Mouse (Mus musculus) urinary bladder, postnatal 14 days (tissue): ENCODE measurements around the gene Txnrd2.

Experiments
- DNase-seq: peaks from one replicate; pipeline ENCODE4 v3.0.0; 2021; ENCODE audit warnings: low spot score

Txnrd2 gene

DNA sequence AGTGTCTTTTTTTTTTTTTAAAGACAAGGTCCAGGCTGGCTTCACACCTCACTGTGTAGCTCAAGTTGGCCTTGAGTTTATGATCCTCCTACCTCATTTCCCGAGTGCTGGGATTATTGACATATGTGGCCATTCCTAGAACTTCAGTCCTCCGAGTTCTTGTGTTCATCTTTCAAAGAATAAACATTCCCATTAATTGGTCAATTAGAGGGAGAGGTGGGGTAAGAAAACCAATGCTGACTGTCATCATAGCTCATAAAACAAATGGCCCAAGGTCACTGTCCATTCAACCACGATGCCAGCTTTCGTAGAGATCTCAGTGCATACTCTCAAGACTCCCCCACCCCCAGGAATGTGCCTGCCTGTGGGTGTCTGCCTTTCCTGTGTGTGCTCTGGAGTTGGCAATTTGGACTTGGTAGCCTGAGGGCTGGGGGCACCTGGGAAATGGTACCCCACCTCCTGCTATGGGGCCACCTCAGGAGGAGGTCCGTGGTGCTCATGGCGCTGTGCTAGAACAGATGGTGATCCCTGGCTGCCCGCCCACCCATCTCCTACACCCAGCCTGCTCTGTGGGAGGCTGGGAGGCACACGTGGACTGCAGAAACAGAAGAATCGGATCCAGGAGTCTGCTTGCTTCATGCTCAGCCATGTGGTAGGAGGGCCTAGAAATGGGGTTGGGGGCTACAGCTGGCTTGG, 25.4 kb downstream of the Txnrd2 start:
- no peak for DNase-seq

DNA sequence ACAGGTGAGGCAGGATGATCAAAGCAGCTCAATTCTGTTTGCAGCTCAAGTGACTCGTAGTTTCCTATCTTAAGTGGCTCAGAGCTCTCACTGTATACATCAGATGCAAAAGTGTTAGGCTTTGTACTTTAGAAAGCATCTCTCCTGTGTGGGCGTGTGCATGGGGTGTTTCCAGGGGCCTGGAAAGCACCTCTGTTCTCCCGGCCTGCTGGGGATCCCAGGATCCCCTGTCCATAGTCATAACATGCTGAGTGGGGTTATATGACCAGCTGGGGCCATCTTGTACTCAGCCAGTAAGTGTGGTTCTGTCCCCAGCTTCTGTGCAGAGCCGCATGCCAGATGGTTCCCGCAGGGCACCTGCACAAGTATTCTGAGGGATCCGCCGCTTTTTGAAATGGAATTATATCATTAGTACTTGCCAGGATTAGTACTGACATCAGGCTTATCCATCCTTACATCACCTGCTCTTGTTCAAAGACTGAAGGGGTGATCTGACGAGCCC, 26.2 kb downstream of the Txnrd2 start:
- DNase-seq: no peak

DNA sequence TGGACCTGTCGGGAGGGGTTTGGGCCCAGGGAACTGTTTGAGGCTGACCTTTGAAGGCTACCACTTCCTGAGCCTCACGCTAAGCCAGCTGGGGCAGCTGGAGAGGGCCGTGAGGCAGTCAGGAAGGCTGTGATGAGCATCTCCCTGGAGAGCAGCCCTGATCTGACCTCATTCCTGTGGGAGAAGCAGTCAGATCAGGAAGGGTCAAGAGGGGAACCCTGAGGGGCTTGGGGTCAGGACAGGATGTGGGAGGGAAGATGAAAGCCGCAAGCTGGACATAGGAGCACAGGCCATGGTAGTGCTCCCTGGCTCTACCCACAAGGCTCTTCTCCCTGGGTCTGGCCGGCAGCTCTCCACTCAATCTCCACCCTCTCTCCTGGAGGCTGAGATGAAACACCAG, 27.7 kb downstream of the Txnrd2 start:
- DNase-seq: no peak

DNA sequence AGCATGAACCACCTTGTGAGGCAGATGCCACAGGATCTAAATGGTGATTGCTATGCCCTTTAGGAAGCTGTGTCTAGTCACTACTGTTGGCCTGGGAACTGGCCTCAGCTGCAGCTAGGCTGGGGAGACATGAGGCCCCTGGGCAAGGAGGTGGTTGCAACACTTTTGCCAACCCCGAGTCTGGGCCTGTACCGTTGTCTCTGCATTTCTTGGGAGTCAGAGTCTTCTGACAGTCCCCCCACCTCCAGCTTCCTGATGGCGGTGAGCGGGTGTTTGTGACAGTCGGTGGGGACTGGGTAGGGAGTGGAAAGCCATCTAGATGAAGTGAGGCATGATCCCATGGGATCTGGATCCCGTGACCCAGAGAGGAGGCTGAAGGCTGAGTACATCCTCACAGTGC, 29.2 kb downstream of the Txnrd2 start:
- DNase-seq: no peak

DNA sequence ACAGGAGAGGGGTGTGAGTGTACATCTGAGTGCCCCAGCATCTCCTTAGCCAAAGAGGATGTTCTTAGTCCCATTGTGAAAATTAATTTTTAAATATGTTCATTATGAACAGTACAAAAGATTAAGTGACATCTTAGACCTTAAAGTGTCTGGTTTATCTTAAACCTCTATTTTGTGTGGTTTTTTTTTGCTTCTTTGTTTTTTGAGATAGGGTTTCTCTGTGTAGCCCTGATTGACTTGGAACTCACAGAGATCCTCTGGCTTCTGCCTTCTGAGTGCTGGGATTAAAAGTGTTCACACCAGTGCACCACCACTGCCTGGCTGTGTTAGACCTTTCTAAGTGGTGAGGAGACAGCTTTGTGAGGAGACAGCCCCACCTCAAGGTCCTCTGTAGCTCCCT, 32.5 kb downstream of the Txnrd2 start:
- no peak for DNase-seq

DNA sequence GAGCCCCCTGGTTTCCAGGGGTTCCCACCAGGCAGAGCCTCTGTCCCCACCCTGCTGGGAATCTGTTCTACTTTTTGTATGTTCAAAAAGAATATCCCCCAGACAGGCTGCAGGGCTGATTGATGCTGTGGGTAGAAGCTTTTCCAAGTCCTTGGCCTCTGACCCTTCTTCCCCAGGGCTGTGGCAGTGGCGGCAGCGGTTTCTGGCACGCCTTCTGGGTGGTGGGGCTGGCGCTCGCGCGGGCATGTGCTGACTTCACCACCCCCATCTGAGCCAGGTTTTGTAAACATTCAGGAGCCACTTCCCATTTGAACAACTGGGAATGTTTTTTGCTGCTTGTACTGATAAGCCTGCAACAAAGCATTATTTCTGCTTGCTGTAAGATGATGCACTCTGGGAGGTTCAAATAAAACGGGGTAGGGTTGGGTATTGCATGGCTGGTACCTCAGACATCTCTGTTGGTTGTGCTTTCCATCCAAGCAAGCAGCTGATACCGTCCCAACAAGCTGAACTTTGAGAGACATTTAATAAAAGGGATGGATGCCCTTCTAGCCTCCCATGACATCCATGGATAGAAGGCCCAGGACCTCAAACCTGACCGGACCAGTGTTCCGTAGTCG, 33.3 kb downstream of the Txnrd2 start:
- peak; percentile 34 for DNase-seq

DNA sequence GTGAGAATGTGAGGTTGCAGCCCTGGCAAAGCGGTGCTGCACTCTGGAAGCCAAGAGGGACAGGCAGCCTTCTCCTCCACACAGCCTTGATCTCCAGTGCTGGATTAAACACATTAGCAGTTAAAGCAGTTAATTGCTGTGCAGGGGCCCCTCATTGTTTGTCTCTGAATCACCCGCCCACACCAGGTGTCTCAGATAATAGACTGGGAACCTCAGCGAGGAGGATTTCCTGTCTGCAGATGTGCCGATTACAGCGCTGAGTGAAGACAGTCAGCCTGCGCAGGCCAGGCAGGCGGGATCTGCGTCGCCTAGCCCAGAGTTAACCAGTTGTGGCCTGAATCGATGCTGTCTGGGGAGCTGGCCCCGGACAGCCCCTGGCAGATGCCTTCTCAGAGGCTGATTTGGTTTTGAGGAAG, 33.8 kb downstream of the Txnrd2 start:
- DNase-seq: peak; percentile 22

DNA sequence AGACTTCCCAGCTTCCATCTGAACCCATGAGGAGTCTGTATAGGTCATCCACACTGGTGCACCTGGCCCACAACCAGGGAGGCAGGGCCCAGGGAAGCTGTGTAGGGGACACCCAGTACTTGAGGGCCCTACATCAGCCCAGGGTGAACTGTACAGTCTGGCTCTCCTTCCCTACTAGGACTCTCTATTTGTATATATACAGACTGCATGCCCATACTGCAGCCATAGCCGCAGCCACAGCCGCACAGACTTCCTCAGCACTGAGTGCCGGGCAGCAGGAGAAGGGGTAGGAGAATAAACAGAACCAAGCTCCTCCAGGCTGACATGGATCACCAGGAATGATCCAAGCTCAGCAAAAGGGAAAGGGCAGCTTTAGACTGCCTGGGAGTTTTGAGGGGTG, 34.6 kb downstream of the Txnrd2 start:
- DNase-seq: no peak

DNA sequence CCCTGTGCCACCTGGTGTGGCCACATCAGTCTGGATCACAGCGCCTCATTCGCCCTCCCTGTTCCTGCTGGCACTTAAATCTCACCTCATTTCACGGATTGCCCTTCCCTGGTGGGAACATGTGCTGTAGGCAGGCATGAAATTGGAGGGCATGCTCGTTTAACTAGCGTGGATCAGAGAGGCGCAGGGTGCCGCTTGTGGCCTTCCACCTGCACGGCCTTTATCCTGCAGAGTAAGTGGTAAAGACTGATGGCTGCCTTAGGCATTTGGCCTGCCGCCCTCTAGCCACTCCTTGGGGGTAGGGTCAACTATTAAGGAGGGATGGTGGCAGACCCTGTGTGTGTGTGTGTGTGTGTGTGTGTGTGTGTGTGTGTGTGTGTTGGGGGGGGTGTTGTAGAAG, 35.8 kb downstream of the Txnrd2 start:
- no peak for DNase-seq

DNA sequence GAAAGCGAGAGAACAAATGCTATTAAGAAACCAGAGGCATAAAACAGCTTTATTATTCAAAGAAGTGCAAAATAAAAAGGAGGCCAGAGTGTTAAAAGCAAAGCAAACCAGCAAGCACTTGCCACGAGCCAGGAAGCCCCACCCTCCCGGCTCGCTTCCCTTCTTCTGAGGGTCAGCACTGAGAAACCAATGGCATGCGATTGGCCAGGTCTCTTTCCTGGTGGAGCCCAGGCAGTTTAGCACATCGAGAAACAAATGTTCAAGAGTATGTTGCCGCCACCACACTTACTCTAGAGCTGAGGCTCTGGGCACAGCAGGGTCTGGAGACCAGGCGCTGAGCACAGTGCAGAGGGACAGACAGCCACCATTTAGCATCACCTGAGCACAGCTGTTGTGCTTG, 36.4 kb downstream of the Txnrd2 start:
- no peak for DNase-seq

DNA sequence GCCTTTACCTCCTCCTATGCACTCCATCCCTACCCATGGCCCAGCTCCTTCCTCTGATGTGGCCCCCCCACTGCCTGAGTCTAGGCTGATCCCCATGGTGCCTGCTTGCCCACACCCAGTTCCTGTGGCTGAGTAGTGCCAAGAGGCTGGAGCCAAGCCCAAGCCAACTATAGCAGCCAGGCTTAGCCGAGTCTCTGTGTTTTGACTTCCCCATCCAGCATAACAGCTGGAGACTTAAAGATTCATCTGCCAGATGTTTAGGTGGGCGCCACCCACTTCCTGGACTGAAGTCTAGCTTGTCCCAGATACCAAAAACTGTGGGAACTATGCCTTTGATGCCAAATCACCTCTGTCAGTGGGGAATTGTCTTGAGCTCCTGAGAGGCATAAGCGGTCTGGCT, 38.1 kb downstream of the Txnrd2 start:
- no peak for DNase-seq

DNA sequence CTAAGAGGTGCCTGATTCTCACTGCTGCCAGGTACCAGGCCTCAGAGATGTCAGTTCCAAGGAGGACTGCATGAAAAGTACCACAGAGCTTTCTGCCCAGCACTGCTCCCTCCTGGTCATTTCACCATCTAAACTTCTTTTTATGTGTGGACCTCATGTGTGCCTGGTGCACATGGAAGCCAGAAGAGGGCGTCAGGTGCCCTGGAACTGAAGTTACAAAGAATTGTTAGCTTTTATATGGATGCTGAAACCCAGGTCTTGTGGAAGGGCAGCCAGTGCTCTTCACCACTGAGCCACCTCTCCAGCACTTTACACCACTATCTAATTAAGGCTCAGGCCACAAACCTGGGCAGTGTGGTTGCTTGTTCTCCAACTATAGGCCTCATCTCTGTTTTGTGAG, 44.6 kb downstream of the Txnrd2 start:
- no peak for DNase-seq

DNA sequence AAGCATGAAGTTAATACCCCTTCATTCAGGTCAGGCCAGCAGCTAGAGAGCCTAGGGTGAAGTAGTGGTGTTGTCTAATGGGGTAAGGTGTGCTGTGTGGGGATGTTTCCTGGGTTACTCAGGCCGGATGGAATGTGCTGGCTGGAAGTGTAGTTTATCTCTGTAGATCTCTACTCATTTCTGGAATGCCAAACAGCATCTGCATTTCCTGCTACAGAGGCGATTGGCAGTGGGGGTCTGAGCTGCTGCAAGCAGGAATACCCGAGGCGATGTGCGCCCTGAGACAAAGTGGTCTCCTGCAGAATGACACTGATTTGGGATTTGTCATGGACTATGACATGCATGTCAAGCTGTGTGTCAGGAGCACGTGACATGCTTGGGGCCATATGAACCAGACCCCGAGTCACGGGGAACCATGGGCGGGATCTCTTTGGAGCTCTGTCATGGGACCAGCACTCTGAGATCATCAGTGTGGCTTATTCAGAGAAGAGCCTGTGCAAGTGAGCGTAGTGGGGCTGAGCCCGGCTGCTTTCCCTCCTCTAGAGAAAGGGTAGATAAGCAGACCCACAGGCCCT, 45.3 kb downstream of the Txnrd2 start:
- no peak for DNase-seq

DNA sequence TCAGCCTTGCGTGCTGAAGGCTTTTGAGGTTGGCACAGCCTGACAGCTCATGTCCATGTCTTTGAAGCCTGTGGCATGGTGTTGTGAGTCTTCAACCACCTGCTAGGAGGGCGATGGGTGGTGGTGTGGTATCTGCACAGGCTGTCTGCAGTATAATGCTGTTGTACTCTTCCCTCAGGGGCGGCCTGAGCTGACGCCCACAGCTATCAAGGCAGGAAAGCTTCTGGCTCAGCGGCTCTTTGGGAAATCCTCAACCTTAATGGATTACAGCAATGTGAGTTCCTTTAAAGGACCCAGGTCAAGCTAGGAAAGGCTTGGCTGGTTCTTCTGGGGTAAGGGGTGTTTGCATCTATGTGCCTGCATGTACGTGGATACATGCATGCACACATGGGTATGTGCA, 45.8 kb downstream of the Txnrd2 start:
- DNase-seq: no peak

DNA sequence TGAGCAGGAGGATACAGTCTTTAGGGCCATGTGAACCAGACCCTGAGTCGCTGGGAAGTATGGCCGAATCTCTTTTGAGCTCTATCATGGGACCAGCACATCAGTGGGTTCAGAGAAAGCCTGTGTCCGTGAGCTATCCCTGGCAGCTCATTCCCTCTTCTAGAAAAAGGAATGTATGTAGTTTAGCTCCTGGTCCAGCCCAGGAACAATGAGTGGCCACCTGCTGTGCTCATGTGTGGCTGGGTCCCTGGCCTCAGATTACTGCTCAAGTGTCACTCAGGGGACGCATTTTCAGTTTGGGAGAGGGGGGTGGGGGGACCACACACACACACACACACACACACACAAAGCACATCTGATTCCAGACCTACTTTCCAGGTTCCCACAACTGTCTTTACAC, 46.2 kb downstream of the Txnrd2 start:
- DNase-seq: no peak

DNA sequence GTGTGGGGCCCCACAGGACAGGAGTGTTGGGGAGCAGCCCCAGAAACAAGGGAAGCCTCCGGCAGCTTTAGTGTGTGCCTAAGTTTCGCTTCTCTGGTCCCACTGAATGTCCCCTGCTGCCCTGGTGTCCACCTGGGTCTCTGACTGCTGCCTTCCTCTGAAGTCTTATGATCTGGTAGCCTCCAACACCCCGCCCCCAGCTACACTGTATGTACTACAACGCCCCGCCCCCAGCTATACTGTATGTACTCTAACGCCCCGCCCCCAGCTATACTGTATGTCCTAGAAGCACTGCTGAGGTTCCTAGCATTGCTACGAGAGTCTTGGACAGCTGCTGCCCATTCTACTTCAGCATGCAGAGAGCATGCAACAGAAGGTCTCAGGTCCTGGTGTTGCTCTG, 46.8 kb downstream of the Txnrd2 start:
- DNase-seq: no peak

DNA sequence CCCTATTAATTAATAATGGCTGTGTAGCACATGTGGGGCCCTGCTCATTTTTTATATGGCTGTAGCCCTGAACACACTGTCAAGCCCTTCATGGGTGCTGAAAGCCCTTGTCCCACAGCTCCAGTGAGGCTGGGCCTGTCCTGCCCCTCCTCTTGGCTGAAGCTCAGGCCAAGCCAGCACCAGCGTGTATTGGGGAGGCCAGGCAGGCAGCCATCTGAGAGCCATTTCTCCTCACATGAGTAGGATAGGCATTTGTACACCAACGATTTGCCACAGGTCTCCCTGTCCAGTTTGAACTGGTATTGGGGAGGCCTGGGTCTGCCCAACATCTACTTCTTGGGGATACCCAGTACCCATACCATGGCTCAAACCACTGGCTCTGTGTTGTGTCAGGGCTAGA, 47.8 kb downstream of the Txnrd2 start:
- DNase-seq: no peak

DNA sequence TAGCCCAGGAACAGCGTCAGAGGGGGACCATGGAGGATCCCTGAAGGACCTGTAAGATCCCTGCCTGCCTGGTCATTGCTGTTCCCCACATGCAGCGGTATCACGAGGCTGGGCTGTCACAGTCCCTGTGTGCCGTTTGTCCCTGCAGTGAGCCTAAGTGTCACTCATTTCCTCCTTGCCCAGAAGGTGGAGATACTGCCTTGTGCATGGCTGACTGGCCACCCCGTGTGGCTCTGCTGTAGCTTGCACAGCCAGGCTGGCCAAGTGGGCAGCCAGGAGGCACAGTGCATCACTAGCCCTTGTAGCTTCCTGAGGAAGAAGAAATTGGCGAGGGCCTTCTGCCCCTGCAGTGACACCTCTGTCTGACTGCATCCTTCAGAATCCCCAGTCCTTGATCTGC, 51.8 kb downstream of the Txnrd2 start:
- no peak for DNase-seq

DNA sequence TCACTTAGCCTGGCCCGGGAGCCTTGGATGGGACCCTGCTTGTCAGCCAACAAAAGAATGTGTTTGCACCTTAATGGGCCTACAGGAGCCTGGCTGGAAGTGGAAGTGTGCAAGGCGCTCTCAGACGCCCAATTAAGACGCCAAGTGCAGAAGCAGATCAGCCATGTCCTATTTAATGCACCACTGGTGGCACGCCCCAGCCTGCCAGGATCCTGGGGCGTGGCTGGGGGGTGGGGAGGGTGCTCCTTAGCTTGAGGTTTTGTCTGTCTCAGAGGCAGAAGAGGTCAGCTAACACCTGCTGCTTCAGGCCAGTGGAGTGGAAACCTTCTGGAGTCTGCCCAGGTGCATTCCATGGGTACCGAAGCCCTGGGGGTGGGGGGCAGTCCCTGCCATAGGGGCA, 53.5 kb downstream of the Txnrd2 start:
- DNase-seq: no peak

DNA sequence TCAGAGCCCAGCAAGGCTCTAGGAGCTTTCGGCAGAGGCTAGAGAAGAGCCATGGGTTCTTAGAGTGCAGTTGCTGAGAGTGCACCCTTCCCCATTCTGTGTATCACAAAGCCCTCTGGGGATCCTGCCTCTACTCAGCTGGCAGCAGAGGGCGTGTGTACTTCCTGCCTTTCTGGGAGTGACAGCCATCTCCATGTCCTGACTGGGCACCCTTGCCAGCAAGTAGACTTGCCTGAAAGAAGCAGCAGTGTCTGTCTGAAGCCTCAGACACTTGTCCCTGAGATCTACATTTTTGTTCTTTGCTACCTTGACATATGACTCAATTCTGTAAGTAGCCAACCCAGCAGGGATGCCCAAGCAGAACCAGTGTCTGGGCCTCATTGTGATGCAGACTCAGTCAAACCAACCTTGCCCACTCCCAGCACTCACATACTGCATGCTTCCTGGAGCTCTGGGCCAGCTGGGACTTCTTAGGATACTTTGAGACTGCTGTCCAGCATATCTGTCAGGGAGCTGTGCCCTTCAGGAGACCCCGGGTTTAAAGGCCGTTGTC, 54.8 kb downstream of the Txnrd2 start:
- no peak for DNase-seq

DNA sequence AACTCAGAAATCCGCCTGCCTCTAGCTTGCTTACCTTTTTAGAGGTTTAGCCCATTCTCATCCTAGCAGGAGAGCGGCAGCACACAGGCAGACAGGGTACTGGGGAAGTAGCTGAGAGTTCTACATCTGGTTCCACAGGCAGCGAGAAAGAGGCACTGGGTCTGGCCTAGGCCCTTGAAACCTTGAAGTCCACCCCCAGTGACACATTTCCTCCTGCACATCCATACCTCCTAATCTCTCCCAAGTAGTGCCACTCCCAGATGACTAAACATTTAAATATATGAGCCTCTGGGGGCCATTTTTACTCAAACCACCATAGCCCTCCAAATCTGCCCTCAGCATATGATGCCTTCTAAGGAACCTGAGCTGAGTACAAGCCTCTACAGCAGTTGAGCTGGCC, 56.2 kb downstream of the Txnrd2 start:
- DNase-seq: no peak

DNA sequence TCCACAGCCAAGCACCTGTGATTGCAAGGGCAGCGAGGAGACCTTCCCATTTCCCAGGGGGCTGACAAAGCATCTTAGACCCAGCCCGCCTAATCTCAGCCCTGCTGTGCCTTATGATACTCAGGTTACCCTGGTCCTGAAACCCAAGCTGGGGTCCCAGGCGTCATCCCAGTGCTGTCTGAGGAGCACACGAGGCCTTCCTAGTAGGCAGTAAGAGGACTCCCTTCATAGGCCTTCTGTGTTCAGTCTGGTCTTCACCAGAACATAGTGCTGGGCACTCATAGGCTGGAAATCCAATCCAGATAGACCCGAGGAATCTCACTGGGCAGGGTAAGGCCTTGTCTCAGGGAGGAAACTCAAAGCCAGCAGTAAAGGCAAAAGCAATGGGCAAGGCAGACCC, 57.7 kb downstream of the Txnrd2 start:
- no peak for DNase-seq

DNA sequence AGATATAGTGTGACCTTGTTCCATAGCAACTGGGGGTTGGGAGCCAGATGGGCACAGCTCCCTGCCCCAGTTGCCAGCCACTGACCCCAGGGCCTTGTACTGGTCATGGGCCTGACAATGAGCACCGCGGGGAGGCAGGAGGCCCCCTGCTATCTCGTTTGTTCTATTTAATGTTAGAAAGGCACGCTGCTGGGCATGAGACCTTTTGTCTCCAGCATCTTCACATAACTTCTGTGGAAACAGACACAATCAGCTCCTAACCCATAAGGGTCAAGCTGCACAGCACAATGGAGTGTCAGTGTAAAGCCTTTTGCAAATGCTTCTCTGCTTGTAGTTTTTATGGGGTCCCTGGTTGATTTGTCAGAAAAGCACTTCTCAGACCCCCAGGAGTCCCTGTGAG, 58.2 kb downstream of the Txnrd2 start:
- no peak for DNase-seq
